Mouse (Mus musculus) hindbrain, embryonic 11.5 days (tissue): ENCODE measurements at regions not wholly inside any gene's neighbourhood (a gene's known extent, or its start where the extent isn't known, plus 50 kb on each side); places are given as distances from the start of the nearest gene placed in this dataset.

ENCODE experiments used
- ATAC-seq: fragments of 200-750 bp; cut with Nextera tagmentation; 2 replicates; pipeline ENCODE4 v1.8.0; 2017; ENCODE audit warnings: mild to moderate bottlenecking, moderate TSS enrichment, moderate library complexity; ENCODE audit not compliant: low FRiP score
- DNase-seq: peaks from one replicate; pipeline ENCODE4 v3.0.0-alpha.2; 2015; ENCODE audit warnings: low spot score
- H3K27ac ChIP-seq: fragments of 300-500 bp; sonication (generic); 2 replicates; pipeline ENCODE4 v1.5.1; 2014; ENCODE audit warnings: mild to moderate bottlenecking, low read depth, low read length
- H3K27me3 ChIP-seq: fragments of 300-500 bp; sonication (generic); 2 replicates; pipeline ENCODE4 v1.6.1; 2014; ENCODE audit warnings: mild to moderate bottlenecking, low read length, moderate library complexity, mixed read lengths; ENCODE audit not compliant: control insufficient read depth, insufficient read depth
- H3K36me3 ChIP-seq: fragments of 300-500 bp; sonication (generic); 2 replicates; pipeline ENCODE4 v1.6.1; 2014; ENCODE audit warnings: mild to moderate bottlenecking, low read length, moderate library complexity, mixed read lengths; ENCODE audit not compliant: control insufficient read depth, insufficient read depth
- H3K4me1 ChIP-seq: fragments of 300-500 bp; sonication (generic); replicated peaks from 2 replicates; pipeline ENCODE4 v1.6.1; 2014; ENCODE audit warnings: low read length, mixed read lengths; ENCODE audit not compliant: control insufficient read depth, insufficient read depth
- H3K4me2 ChIP-seq: fragments of 300-500 bp; sonication (generic); replicated peaks from 2 replicates; pipeline ENCODE4 v1.6.1; 2014; ENCODE audit warnings: mild to moderate bottlenecking, low read depth, low read length
- H3K4me3 ChIP-seq: fragments of 300-500 bp; sonication (generic); 2 replicates; pipeline ENCODE4 v1.5.1; 2014; ENCODE audit warnings: low read depth, low read length
- H3K9ac ChIP-seq: fragments of 300-500 bp; sonication (generic); 2 replicates; pipeline ENCODE4 v1.6.1; 2014; ENCODE audit warnings: low read depth, low read length
- H3K9me3 ChIP-seq: fragments of 300-500 bp; sonication (generic); 2 replicates; pipeline ENCODE4 v1.6.1; 2016; ENCODE audit warnings: low read length; ENCODE audit not compliant: control insufficient read depth
- WGBS: fragments of 180-500 bp; shearing (Covaris S2); extraction: QIAGEN DNeasy Blood & Tissue Kit; methylation state at CpG from one replicate; pipeline ENCODE4 v1.1.7; 2014; 5-methylcytosine and 5-hydroxymethylcytosine counted together

DNA sequence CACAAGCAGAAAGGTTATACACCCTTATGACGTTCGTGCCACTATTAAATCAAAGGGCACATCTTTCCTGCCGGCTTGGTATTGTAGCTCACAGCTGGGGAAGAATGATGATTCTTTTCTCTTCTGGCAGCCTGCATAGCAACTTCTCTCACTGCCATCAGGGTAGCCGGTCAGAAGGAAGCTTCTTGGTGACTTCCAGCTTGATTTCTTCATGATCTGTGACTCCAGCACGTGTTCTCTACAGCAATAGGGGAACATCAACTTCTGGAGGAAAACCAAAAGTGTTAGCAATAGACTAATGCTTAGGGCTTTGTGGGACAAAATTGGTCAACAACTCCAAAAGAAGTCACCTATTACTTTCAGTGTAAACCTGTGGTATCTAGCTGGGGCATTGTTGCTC lies 202.9 kb upstream of the Rgs18 start:
- Histone ChIP-seq H3K36me3 (no peaks in the 10 kb centered on the region), H3K27ac (no peak overlapping the region), H3K4me2 (no peak overlapping the region), H3K9ac (no peak overlapping the region), H3K27me3 (no peaks in the 10 kb centered on the region), H3K4me3 (no peak overlapping the region), H3K9me3 (no peaks in the 10 kb centered on the region), H3K4me1 (no peaks in the 10 kb centered on the region)
- ATAC-seq, result no peak
- DNase-seq, result no peak
- WGBS, result 38% methylated on average over 5 of the region's 5 CpGs

DNA sequence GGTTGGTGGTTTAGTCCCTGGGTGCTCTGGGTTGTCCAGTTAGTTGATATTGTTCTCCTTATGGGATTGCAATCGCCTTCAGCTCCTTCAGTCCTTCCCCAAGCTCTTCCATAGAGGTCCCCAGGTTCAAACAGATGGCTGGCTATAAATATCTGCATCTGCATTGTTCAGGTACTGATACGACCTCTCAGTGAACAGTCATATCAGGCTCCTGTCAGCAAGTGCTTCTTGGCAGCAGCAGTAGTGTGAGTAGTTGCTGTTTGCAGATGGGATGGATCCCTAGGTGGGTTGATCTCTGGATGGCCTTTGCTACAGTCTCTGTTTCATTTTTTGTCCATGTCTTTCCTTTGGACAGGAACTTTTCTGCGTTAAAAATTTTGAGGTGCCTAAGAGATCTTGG lies 190.5 kb upstream of the Rgs18 start:
- no peak for ATAC-seq
- Histone ChIP-seq H3K27ac (no peak overlapping the region), H3K4me3 (no peak overlapping the region), H3K9me3 (no peaks in the 10 kb centered on the region), H3K9ac (no peak overlapping the region), H3K27me3 (no peaks in the 10 kb centered on the region), H3K36me3 (no peaks in the 10 kb centered on the region), H3K4me1 (no peaks in the 10 kb centered on the region), H3K4me2 (no peak overlapping the region)
- 78% methylated on average over 3 of the region's 3 CpGs for WGBS
- no peak for DNase-seq

DNA sequence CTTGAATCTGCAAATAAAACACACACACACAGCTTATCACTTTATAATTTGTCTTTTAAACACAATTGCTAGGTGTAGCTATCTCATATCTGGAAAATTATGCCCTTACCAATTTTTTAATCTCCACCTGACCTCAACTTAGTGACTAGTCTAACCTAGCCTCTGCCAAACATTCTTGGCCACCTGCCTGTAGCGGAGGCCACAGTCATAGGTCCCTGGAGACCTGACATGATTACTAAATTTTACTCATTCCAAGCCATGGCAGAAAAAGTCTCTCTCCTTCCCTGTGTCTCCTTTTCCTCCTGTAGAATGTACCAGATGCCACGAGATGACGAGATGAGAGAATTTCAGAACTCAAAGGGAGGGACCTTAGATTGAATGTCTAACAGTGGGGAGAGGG lies 163.8 kb upstream of the Rgs18 start:
- no peak overlapping the region for H3K9ac ChIP-seq
- no peaks in the 10 kb centered on the region for H3K9me3 ChIP-seq
- DNase-seq (no peak), ATAC-seq (no peak)
- H3K4me1 ChIP-seq, result no peaks in the 10 kb centered on the region
- no peaks in the 10 kb centered on the region for H3K27me3 ChIP-seq
- 81% methylated on average over 3 of the region's 3 CpGs for WGBS
- H3K4me3 ChIP-seq, result no peak overlapping the region
- H3K36me3 ChIP-seq, result no peaks in the 10 kb centered on the region
- H3K27ac ChIP-seq, result no peak overlapping the region
- H3K4me2 ChIP-seq, result no peak overlapping the region

DNA sequence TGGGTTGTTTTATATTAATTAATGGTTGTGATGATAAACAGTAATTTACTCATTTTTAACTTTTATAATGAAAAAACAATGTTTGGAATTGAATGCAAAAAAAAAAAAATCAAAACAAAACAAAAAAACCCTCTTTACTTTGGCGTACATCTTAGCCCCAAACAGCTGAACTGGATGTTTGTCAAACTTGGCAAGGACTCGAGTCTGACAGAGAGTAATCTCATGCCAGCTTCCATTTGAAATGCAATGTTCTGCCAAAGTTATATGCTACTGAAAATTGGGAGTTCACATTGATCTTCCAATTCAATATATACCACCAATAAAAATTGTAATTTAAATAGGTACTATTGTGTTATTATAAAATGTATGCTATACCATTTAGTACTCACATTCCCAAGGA lies 150.9 kb upstream of the Rgs18 start:
- H3K36me3 ChIP-seq, result no peaks in the 10 kb centered on the region
- H3K27me3 ChIP-seq, result no peaks in the 10 kb centered on the region
- no peaks in the 10 kb centered on the region for H3K4me1 ChIP-seq
- no peak overlapping the region for H3K4me2 ChIP-seq
- WGBS, result 94% methylated on average over 2 of the region's 2 CpGs
- H3K4me3 ChIP-seq, result no peak overlapping the region
- no peaks in the 10 kb centered on the region for H3K9me3 ChIP-seq
- no peak for DNase-seq
- no peak overlapping the region for H3K9ac ChIP-seq
- no peak overlapping the region for H3K27ac ChIP-seq
- ATAC-seq, result no peak

DNA sequence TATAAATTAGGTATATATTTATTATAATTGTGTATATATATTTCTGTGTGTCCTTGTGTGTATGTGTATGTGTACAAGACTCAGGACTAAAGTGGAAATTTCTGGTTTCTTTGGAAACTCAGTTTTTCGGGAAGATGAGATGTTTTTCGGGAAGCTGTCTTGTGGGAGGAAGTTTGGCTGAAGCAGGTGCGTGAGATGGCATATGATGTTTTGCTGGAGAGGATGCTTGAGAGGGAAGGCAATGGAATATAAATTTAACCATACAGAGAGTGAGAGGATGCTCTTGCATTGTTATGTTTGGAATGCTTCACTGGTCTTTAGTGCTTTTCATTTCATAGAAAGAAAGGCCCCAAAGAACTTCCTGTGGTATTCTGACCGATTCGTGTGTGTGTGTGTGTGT lies 141.3 kb upstream of the Rgs18 start:
- Histone ChIP-seq H3K4me3 (no peak overlapping the region), H3K4me2 (no peak overlapping the region), H3K4me1 (no peaks in the 10 kb centered on the region), H3K27ac (no peak overlapping the region), H3K27me3 (no peaks in the 10 kb centered on the region), H3K9me3 (no peaks in the 10 kb centered on the region), H3K36me3 (no peaks in the 10 kb centered on the region), H3K9ac (no peak overlapping the region)
- WGBS, result 87% methylated on average over 5 of the region's 5 CpGs
- no peak for DNase-seq
- ATAC-seq, result no peak

DNA sequence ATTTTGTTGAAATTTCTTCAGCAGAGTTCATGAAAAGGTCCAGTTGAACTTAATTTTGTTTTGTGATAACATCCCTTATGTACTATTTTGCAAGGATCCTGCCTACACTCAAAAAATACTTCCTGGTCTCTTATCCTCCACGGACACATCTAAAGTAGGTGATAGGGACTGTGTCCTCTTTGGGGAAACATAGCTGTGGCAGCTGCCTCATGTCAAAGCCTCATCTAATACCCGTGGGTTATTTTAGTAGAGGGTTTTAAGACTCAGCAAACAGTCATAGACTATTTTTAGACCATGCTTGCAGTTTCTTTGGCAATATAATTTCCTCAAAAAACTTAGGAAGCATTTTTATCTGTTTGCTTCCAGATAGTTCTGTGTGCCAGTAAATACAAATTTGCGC lies 127.8 kb upstream of the Rgs18 start:
- H3K27ac ChIP-seq, result no peak overlapping the region
- ATAC-seq, result no peak
- WGBS, result 85% methylated on average over 3 of the region's 3 CpGs
- DNase-seq, result no peak
- H3K36me3 ChIP-seq, result no peaks in the 10 kb centered on the region
- H3K4me3 ChIP-seq, result no peak overlapping the region
- H3K27me3 ChIP-seq, result no peaks in the 10 kb centered on the region
- H3K9me3 ChIP-seq, result no peaks in the 10 kb centered on the region
- no peak overlapping the region for H3K4me2 ChIP-seq
- H3K9ac ChIP-seq, result no peak overlapping the region
- no peaks in the 10 kb centered on the region for H3K4me1 ChIP-seq

DNA sequence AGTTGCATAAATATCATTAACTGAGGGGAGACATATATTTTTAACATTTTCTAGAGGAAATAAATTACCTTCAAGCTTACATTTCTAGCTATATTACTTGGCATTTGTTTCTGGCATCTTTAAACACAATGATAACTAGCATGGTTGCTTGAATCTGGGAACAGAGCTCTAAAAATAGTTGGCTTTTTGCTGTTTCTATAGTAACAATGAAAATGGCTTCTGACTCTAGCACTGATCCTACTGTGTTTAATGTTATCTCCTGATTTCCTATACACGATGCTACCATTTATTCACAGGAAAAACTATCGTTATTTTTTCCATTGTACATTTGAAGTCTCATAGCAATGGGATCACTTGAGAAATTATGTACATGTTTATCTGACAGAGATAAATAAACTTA lies 108.4 kb upstream of the Rgs18 start:
- no peak overlapping the region for H3K9ac ChIP-seq
- H3K4me1 ChIP-seq, result no peaks in the 10 kb centered on the region
- no peaks in the 10 kb centered on the region for H3K9me3 ChIP-seq
- ATAC-seq (no peak), DNase-seq (no peak)
- no peaks in the 10 kb centered on the region for H3K36me3 ChIP-seq
- no peaks in the 10 kb centered on the region for H3K27me3 ChIP-seq
- no peak overlapping the region for H3K27ac ChIP-seq
- no peak overlapping the region for H3K4me2 ChIP-seq
- no peak overlapping the region for H3K4me3 ChIP-seq
- WGBS, result 96% methylated on average over 2 of the region's 2 CpGs

DNA sequence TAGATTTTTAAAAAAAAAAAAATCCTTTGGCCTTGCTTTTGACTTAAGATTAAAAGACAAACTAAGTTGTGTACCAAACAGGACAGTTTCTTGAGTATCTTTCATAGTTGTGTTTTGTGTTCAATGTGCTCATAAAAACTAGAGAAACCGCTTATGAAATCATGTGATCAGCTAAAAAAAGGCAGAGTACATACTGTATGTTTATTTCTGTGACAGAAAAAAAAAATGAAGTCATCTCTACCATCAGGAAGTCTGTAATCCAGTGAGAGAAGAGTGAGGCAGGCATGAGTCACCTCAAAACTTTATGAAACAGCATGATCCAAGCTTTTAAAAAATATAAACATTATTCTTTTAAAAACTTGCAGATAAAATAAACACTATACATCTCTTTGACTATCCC lies 86.9 kb upstream of the Rgs18 start:
- no peak overlapping the region for H3K9ac ChIP-seq
- no peak overlapping the region for H3K4me2 ChIP-seq
- ATAC-seq, result no peak
- H3K27me3 ChIP-seq, result no peaks in the 10 kb centered on the region
- H3K9me3 ChIP-seq, result no peaks in the 10 kb centered on the region
- H3K27ac ChIP-seq, result no peak overlapping the region
- H3K36me3 ChIP-seq, result no peaks in the 10 kb centered on the region
- DNase-seq, result no peak
- H3K4me1 ChIP-seq, result no peaks in the 10 kb centered on the region
- no peak overlapping the region for H3K4me3 ChIP-seq
- WGBS, result 90% methylated on average over 1 of the region's 1 CpGs
